Mouse (Mus musculus) forebrain, embryonic 11.5 days (tissue): ENCODE measurements around the gene Trpc4ap. TPM values are rescaled to one million over a fixed set of nuclear protein-coding genes. Genes with fewer than 3 reads are reported as not detected.
A peak's percentile ranks its signal among the peaks of the same experiment; 100 is the strongest.
"Not testable (repeated sequence)": the region's sequence is repeated elsewhere in the genome, so short reads cannot be mapped to it uniquely, and the experiment has no call there.

Source experiments
- ATAC-seq: fragments of 200-750 bp; cut with Nextera tagmentation; replicated peaks from 2 replicates; pipeline ENCODE4 v1.8.0; 2017; ENCODE audit warnings: moderate TSS enrichment; ENCODE audit not compliant: low FRiP score
- DNase-seq: peaks from one replicate; pipeline ENCODE4 v3.0.0-alpha.2; 2017; ENCODE audit warnings: low spot score
- H3K27ac ChIP-seq: fragments of 300-500 bp; sonication (generic); 2 replicates; pipeline ENCODE4 v1.5.1; 2014; ENCODE audit warnings: low read depth, low read length
- H3K27me3 ChIP-seq: fragments of 300-500 bp; sonication (generic); 2 replicates; pipeline ENCODE4 v1.6.1; 2014; ENCODE audit warnings: mild to moderate bottlenecking, low read length, mixed read lengths; ENCODE audit not compliant: control insufficient read depth, insufficient read depth
- H3K36me3 ChIP-seq: fragments of 300-500 bp; sonication (generic); 2 replicates; pipeline ENCODE4 v1.6.1; 2014; ENCODE audit warnings: mild to moderate bottlenecking, low read length, moderate library complexity, mixed read lengths; ENCODE audit not compliant: control insufficient read depth, insufficient read depth
- H3K4me1 ChIP-seq: fragments of 300-500 bp; sonication (generic); replicated peaks from 2 replicates; pipeline ENCODE4 v1.6.1; 2014; ENCODE audit warnings: low read length, mixed read lengths; ENCODE audit not compliant: control insufficient read depth, insufficient read depth
- H3K4me2 ChIP-seq: fragments of 300-500 bp; sonication (generic); 2 replicates; pipeline ENCODE4 v1.6.1; 2014; ENCODE audit warnings: low read depth, mild to moderate bottlenecking, low read length, moderate library complexity, mixed read lengths; ENCODE audit not compliant: severe bottlenecking
- H3K4me3 ChIP-seq: fragments of 300-500 bp; sonication (generic); 2 replicates; pipeline ENCODE4 v1.5.1; 2014; ENCODE audit warnings: low read depth, low read length
- H3K9ac ChIP-seq: fragments of 300-500 bp; sonication (generic); 2 replicates; pipeline ENCODE4 v1.6.1; 2014; ENCODE audit warnings: low read length
- H3K9me3 ChIP-seq: fragments of 300-500 bp; sonication (generic); 2 replicates; pipeline ENCODE4 v1.6.1; 2016; ENCODE audit warnings: low read length, mixed read lengths; ENCODE audit not compliant: control insufficient read depth
- WGBS: fragments of 180-500 bp; shearing (Covaris S2); extraction: QIAGEN DNeasy Blood & Tissue Kit; methylation state at CpG from one replicate; pipeline ENCODE4 v1.1.7; 2014; 5-methylcytosine and 5-hydroxymethylcytosine counted together
- polyA plus RNA-seq: library from polyadenylated mRNA; unstranded; fragments of >200 nt; fragmentation: Nextera tagmentation; extraction: Ambion mirVana; gene quantifications from 2 replicates; pipeline ENCODE4 v1.2.1, GENCODE M21; 2014

The Trpc4ap gene
- polyA plus RNA-seq = 141 and 154 TPM in 2 replicates

GRCm38 (mm10) chr2:155691723-155692493 is at the start of gene Trpc4ap:
Trpc4ap (minus strand) TSS chr2:155692384.
- DNase-seq = peak; percentile 98
- peak within 1 kb of the TSS; percentile 57 for H3K4me2 ChIP-seq
- WGBS = under 1% methylated on average over 69 of the region's 72 CpGs

GRCm38 (mm10) chr2:155737803-155738202 is 45.6 kb upstream of the Trpc4ap start:
- no peak for DNase-seq
- H3K4me3 ChIP-seq = no peak overlapping the region
- no peaks in the 10 kb centered on the region for H3K27me3 ChIP-seq
- 81% methylated on average over 9 of the region's 9 CpGs for WGBS
- no peak overlapping the region for H3K27ac ChIP-seq
- H3K36me3 ChIP-seq = no peaks in the 10 kb centered on the region
- H3K9ac ChIP-seq = no peak overlapping the region
- H3K4me2 ChIP-seq = no peak overlapping the region
- no peaks in the 10 kb centered on the region for H3K4me1 ChIP-seq
- no peak for ATAC-seq
- H3K9me3 ChIP-seq = no peaks in the 10 kb centered on the region

More at GRCm38 (mm10) chr2:155691723-155692493, at the start of gene Trpc4ap:
- Histone ChIP-seq H3K27ac (peak within 1 kb of the TSS; percentile 72), H3K36me3 (no peaks in the 10 kb centered on the region), H3K4me1 (0 out of 2 replicates have a peak, but pooled peaks cover 3% of the 10 kb centered on the region), H3K4me3 (peak within 1 kb of the TSS; percentile 95), H3K27me3 (no peaks in the 10 kb centered on the region), H3K9me3 (no peaks in the 10 kb centered on the region), H3K9ac (peak within 1 kb of the TSS; percentile 92)
- peak; percentile 92 for ATAC-seq

- no peaks in the 10 kb centered on the region for H3K4me1 ChIP-seq
- 85% methylated on average over 6 of the region's 6 CpGs for WGBS
- H3K36me3 ChIP-seq = no peaks in the 10 kb centered on the region
- ATAC-seq (no peak), DNase-seq (no peak)
- H3K4me3 ChIP-seq = no peak overlapping the region
- H3K27ac ChIP-seq = no peak overlapping the region
- H3K9ac ChIP-seq = no peak overlapping the region
- no peaks in the 10 kb centered on the region for H3K9me3 ChIP-seq
- no peak overlapping the region for H3K4me2 ChIP-seq
- H3K27me3 ChIP-seq = no peaks in the 10 kb centered on the region
These were observed 44.8 kb upstream of the Trpc4ap start for GRCm38 (mm10) chr2:155736936-155737335.

GRCm38 (mm10) chr2:155735766-155736165 is 43.6 kb upstream of the Trpc4ap start, which contains the start of gene Gm17581:
Gm17581 (minus strand) TSS chr2:155735866.
- not testable (repeated sequence) for H3K27me3 ChIP-seq, H3K9me3 ChIP-seq, H3K4me3 ChIP-seq, H3K4me2 ChIP-seq, H3K27ac ChIP-seq, H3K4me1 ChIP-seq, ATAC-seq, DNase-seq, H3K36me3 ChIP-seq, H3K9ac ChIP-seq
- 85% methylated on average over 5 of the region's 5 CpGs for WGBS

- no peaks in the 10 kb centered on the region for H3K27me3 ChIP-seq
These were observed 42.9 kb upstream of the Trpc4ap start for GRCm38 (mm10) chr2:155735080-155735479.

GRCm38 (mm10) chr2:155729158-155729645 is 37.0 kb upstream of the Trpc4ap start, which contains the start of gene Edem2:
Edem2 (minus strand) TSS chr2:155729475.
- no peaks in the 10 kb centered on the region for H3K27me3 ChIP-seq
- 1% methylated on average over 33 of the region's 33 CpGs for WGBS

More at GRCm38 (mm10) chr2:155735080-155735479, 42.9 kb upstream of the Trpc4ap start:
- WGBS = 83% methylated on average over 5 of the region's 5 CpGs
- Histone ChIP-seq H3K4me1 (no peaks in the 10 kb centered on the region), H3K4me2 (no peak overlapping the region), H3K9me3 (no peaks in the 10 kb centered on the region), H3K4me3 (no peak overlapping the region), H3K36me3 (no peaks in the 10 kb centered on the region), H3K27ac (no peak overlapping the region), H3K9ac (no peak overlapping the region)
- ATAC-seq (no peak), DNase-seq (no peak)

GRCm38 (mm10) chr2:155728742-155729141 is 36.6 kb upstream of the Trpc4ap start:
- Histone ChIP-seq H3K9me3 (no peaks in the 10 kb centered on the region), H3K4me3 (peak overlapping the region; percentile 85), H3K4me2 (peak overlapping the region; percentile 94), H3K27me3 (no peaks in the 10 kb centered on the region), H3K9ac (peak overlapping the region; percentile 77), H3K27ac (no peak overlapping the region), H3K4me1 (peaks cover 3% of the 10 kb centered on the region; the same call in 1 of the 2 replicates), H3K36me3 (no peaks in the 10 kb centered on the region)
- WGBS = 6% methylated on average over 15 of the region's 15 CpGs
- no peak for DNase-seq
- 0 out of 2 replicates have a peak, but pooled peaks have one; percentile 18 for ATAC-seq

More at GRCm38 (mm10) chr2:155729158-155729645, 37.0 kb upstream of the Trpc4ap start, which contains the start of gene Edem2:
- H3K9ac ChIP-seq = peak within 1 kb of the TSS; percentile 77
- no peaks in the 10 kb centered on the region for H3K36me3 ChIP-seq
- peaks cover 3% of the 10 kb centered on the region; the same call in 1 of the 2 replicates for H3K4me1 ChIP-seq
- ATAC-seq (peak; percentile 90), DNase-seq (peak; percentile 94)
- H3K27ac ChIP-seq = no peak within 1 kb of the TSS
- H3K4me3 ChIP-seq = peak within 1 kb of the TSS; percentile 85
- H3K4me2 ChIP-seq = peak within 1 kb of the TSS; percentile 94
- H3K9me3 ChIP-seq = no peaks in the 10 kb centered on the region

- DNase-seq (no peak), ATAC-seq (no peak)
- no peaks in the 10 kb centered on the region for H3K36me3 ChIP-seq
- H3K9ac ChIP-seq = no peak overlapping the region
- H3K4me1 ChIP-seq = peaks cover 3% of the 10 kb centered on the region; the same call in 1 of the 2 replicates
- 81% methylated on average over 7 of the region's 7 CpGs for WGBS
- no peak overlapping the region for H3K4me3 ChIP-seq
- no peak overlapping the region for H3K4me2 ChIP-seq
- no peak overlapping the region for H3K27ac ChIP-seq
- H3K9me3 ChIP-seq = no peaks in the 10 kb centered on the region
- H3K27me3 ChIP-seq = no peaks in the 10 kb centered on the region
These were observed 35.7 kb upstream of the Trpc4ap start for GRCm38 (mm10) chr2:155727764-155728395.
